Mouse (Mus musculus): ENCODE data around the gene Etv5. TPM values are rescaled to one million over a fixed set of nuclear protein-coding genes. Genes with fewer than 3 reads are reported as not detected.

Etv5 gene
- 17.8 and 20.7 TPM in 2 replicates for polyA plus RNA-seq (2014; fragmentation: Nextera tagmentation; extraction: Ambion mirVana)

GRCm38 (mm10) chr16:22439499-22440177 is at the start of gene Etv5:
TSS of gene Etv5 (minus strand) at chr16:22439719.
- peak; percentile 97 for ATAC-seq
- WGBS = under 1% methylated on average over 63 of the region's 63 CpGs
- Histone ChIP-seq H3K9me3 (replicated peaks; ENCODE audit: control insufficient read depth, low read length) (no peaks in the 10 kb centered on the region), H3K36me3 (ENCODE audit: control insufficient read depth, insufficient read depth, low read length) (no peaks in the 10 kb centered on the region), H3K4me2 (ENCODE audit: low read length) (peak within 1 kb of the TSS; percentile 99), H3K4me3 (ENCODE audit: low read depth, low read length) (peak within 1 kb of the TSS; percentile 67), H3K27me3 (replicated peaks; ENCODE audit: control insufficient read depth, insufficient read depth, low read length) (peaks cover 48% of the 10 kb centered on the region), H3K27ac (ENCODE audit: low read depth, low read length) (peak within 1 kb of the TSS; percentile 39), H3K4me1 (ENCODE audit: control insufficient read depth, insufficient read depth, low read length) (peaks cover 18% of the 10 kb centered on the region), H3K9ac (ENCODE audit: low read length) (peak within 1 kb of the TSS; percentile 66)
- peak; percentile 100 for DNase-seq (ENCODE audit: low spot score)

- no peak for ATAC-seq
- H3K4me1 ChIP-seq (ENCODE audit: control insufficient read depth, insufficient read depth, low read length) = no peaks in the 10 kb centered on the region
- H3K4me3 ChIP-seq (ENCODE audit: low read depth, low read length) = no peak overlapping the region
- no peaks in the 10 kb centered on the region for H3K27me3 ChIP-seq (replicated peaks; ENCODE audit: control insufficient read depth, insufficient read depth, low read length)
- DNase-seq (ENCODE audit: low spot score) = no peak
- H3K27ac ChIP-seq (ENCODE audit: low read depth, low read length) = no peak overlapping the region
- WGBS = 74% methylated on average over 1 of the region's 1 CpGs
- H3K9ac ChIP-seq (ENCODE audit: low read length) = no peak overlapping the region
- H3K36me3 ChIP-seq (ENCODE audit: control insufficient read depth, insufficient read depth, low read length) = no peaks in the 10 kb centered on the region
- H3K9me3 ChIP-seq (replicated peaks; ENCODE audit: control insufficient read depth, low read length) = no peaks in the 10 kb centered on the region
- no peak overlapping the region for H3K4me2 ChIP-seq (ENCODE audit: low read length)
These were observed 44.4 kb upstream of the Etv5 start for GRCm38 (mm10) chr16:22483900-22484299.

- Histone ChIP-seq H3K4me1 (ENCODE audit: control insufficient read depth, insufficient read depth, low read length) (no peaks in the 10 kb centered on the region), H3K4me3 (ENCODE audit: low read depth, low read length) (no peak overlapping the region), H3K9me3 (replicated peaks; ENCODE audit: control insufficient read depth, low read length) (no peaks in the 10 kb centered on the region), H3K4me2 (ENCODE audit: low read length) (no peak overlapping the region), H3K36me3 (ENCODE audit: control insufficient read depth, insufficient read depth, low read length) (no peaks in the 10 kb centered on the region), H3K27ac (ENCODE audit: low read depth, low read length) (no peak overlapping the region), H3K9ac (ENCODE audit: low read length) (no peak overlapping the region), H3K27me3 (replicated peaks; ENCODE audit: control insufficient read depth, insufficient read depth, low read length) (no peaks in the 10 kb centered on the region)
- WGBS = 93% methylated on average over 8 of the region's 8 CpGs
- DNase-seq (ENCODE audit: low spot score) (no peak), ATAC-seq (no peak)
These were observed 39.8 kb upstream of the Etv5 start for GRCm38 (mm10) chr16:22479322-22479721.

GRCm38 (mm10) chr16:22471728-22472127 is 32.2 kb upstream of the Etv5 start:
- H3K9me3 ChIP-seq (replicated peaks; ENCODE audit: control insufficient read depth, low read length) = no peaks in the 10 kb centered on the region
- 83% methylated on average over 2 of the region's 2 CpGs for WGBS
- no peak overlapping the region for H3K4me3 ChIP-seq (ENCODE audit: low read depth, low read length)
- H3K27me3 ChIP-seq (replicated peaks; ENCODE audit: control insufficient read depth, insufficient read depth, low read length) = no peaks in the 10 kb centered on the region
- H3K4me2 ChIP-seq (ENCODE audit: low read length) = no peak overlapping the region
- H3K4me1 ChIP-seq (ENCODE audit: control insufficient read depth, insufficient read depth, low read length) = no peaks in the 10 kb centered on the region
- ATAC-seq (no peak), DNase-seq (ENCODE audit: low spot score) (no peak)
- no peak overlapping the region for H3K27ac ChIP-seq (ENCODE audit: low read depth, low read length)
- no peaks in the 10 kb centered on the region for H3K36me3 ChIP-seq (ENCODE audit: control insufficient read depth, insufficient read depth, low read length)
- H3K9ac ChIP-seq (ENCODE audit: low read length) = no peak overlapping the region

GRCm38 (mm10) chr16:22469385-22469784 is 29.9 kb upstream of the Etv5 start:
- Histone ChIP-seq H3K4me2 (ENCODE audit: low read length) (no peak overlapping the region), H3K4me1 (ENCODE audit: control insufficient read depth, insufficient read depth, low read length) (no peaks in the 10 kb centered on the region)
- WGBS = 83% methylated on average over 11 of the region's 11 CpGs

GRCm38 (mm10) chr16:22467111-22467510 is 27.6 kb upstream of the Etv5 start:
- 95% methylated on average over 2 of the region's 2 CpGs for WGBS

More at GRCm38 (mm10) chr16:22469385-22469784, 29.9 kb upstream of the Etv5 start:
- Histone ChIP-seq H3K36me3 (ENCODE audit: control insufficient read depth, insufficient read depth, low read length) (no peaks in the 10 kb centered on the region), H3K27me3 (replicated peaks; ENCODE audit: control insufficient read depth, insufficient read depth, low read length) (no peaks in the 10 kb centered on the region), H3K27ac (ENCODE audit: low read depth, low read length) (no peak overlapping the region), H3K9me3 (replicated peaks; ENCODE audit: control insufficient read depth, low read length) (no peaks in the 10 kb centered on the region), H3K4me3 (ENCODE audit: low read depth, low read length) (no peak overlapping the region), H3K9ac (ENCODE audit: low read length) (no peak overlapping the region)
- DNase-seq (ENCODE audit: low spot score) = no peak
- ATAC-seq = no peak

GRCm38 (mm10) chr16:22466381-22466780 is 26.9 kb upstream of the Etv5 start:
- H3K27ac ChIP-seq (ENCODE audit: low read depth, low read length) = no peak overlapping the region
- DNase-seq (ENCODE audit: low spot score) (no peak), ATAC-seq (no peak)
- WGBS = 86% methylated on average over 11 of the region's 11 CpGs
- no peaks in the 10 kb centered on the region for H3K36me3 ChIP-seq (ENCODE audit: control insufficient read depth, insufficient read depth, low read length)
- no peak overlapping the region for H3K9ac ChIP-seq (ENCODE audit: low read length)
- H3K4me1 ChIP-seq (ENCODE audit: control insufficient read depth, insufficient read depth, low read length) = no peaks in the 10 kb centered on the region
- H3K27me3 ChIP-seq (replicated peaks; ENCODE audit: control insufficient read depth, insufficient read depth, low read length) = no peaks in the 10 kb centered on the region
- no peaks in the 10 kb centered on the region for H3K9me3 ChIP-seq (replicated peaks; ENCODE audit: control insufficient read depth, low read length)
- H3K4me3 ChIP-seq (ENCODE audit: low read depth, low read length) = no peak overlapping the region
- no peak overlapping the region for H3K4me2 ChIP-seq (ENCODE audit: low read length)

More at GRCm38 (mm10) chr16:22467111-22467510, 27.6 kb upstream of the Etv5 start:
- Histone ChIP-seq H3K4me3 (ENCODE audit: low read depth, low read length) (no peak overlapping the region), H3K9ac (ENCODE audit: low read length) (no peak overlapping the region), H3K27me3 (replicated peaks; ENCODE audit: control insufficient read depth, insufficient read depth, low read length) (no peaks in the 10 kb centered on the region), H3K9me3 (replicated peaks; ENCODE audit: control insufficient read depth, low read length) (no peaks in the 10 kb centered on the region), H3K4me1 (ENCODE audit: control insufficient read depth, insufficient read depth, low read length) (no peaks in the 10 kb centered on the region), H3K36me3 (ENCODE audit: control insufficient read depth, insufficient read depth, low read length) (no peaks in the 10 kb centered on the region), H3K4me2 (ENCODE audit: low read length) (no peak overlapping the region), H3K27ac (ENCODE audit: low read depth, low read length) (no peak overlapping the region)
- ATAC-seq (no peak), DNase-seq (ENCODE audit: low spot score) (no peak)

GRCm38 (mm10) chr16:22462220-22462619 is 22.7 kb upstream of the Etv5 start:
- WGBS = 90% methylated on average over 3 of the region's 3 CpGs
- H3K36me3 ChIP-seq (ENCODE audit: control insufficient read depth, insufficient read depth, low read length) = no peaks in the 10 kb centered on the region
- no peak overlapping the region for H3K27ac ChIP-seq (ENCODE audit: low read depth, low read length)
- H3K9me3 ChIP-seq (replicated peaks; ENCODE audit: control insufficient read depth, low read length) = no peaks in the 10 kb centered on the region
- no peak overlapping the region for H3K9ac ChIP-seq (ENCODE audit: low read length)
- H3K4me3 ChIP-seq (ENCODE audit: low read depth, low read length) = no peak overlapping the region
- ATAC-seq (no peak), DNase-seq (ENCODE audit: low spot score) (no peak)
- no peaks in the 10 kb centered on the region for H3K27me3 ChIP-seq (replicated peaks; ENCODE audit: control insufficient read depth, insufficient read depth, low read length)
- no peaks in the 10 kb centered on the region for H3K4me1 ChIP-seq (ENCODE audit: control insufficient read depth, insufficient read depth, low read length)
- H3K4me2 ChIP-seq (ENCODE audit: low read length) = no peak overlapping the region

GRCm38 (mm10) chr16:22461728-22462127 is 22.2 kb upstream of the Etv5 start:
- DNase-seq (ENCODE audit: low spot score) = no peak
- 85% methylated on average over 6 of the region's 6 CpGs for WGBS
- no peak overlapping the region for H3K4me3 ChIP-seq (ENCODE audit: low read depth, low read length)
- no peaks in the 10 kb centered on the region for H3K4me1 ChIP-seq (ENCODE audit: control insufficient read depth, insufficient read depth, low read length)
- no peaks in the 10 kb centered on the region for H3K27me3 ChIP-seq (replicated peaks; ENCODE audit: control insufficient read depth, insufficient read depth, low read length)
- no peak overlapping the region for H3K9ac ChIP-seq (ENCODE audit: low read length)
- no peak for ATAC-seq
- H3K27ac ChIP-seq (ENCODE audit: low read depth, low read length) = no peak overlapping the region
- no peak overlapping the region for H3K4me2 ChIP-seq (ENCODE audit: low read length)
- H3K9me3 ChIP-seq (replicated peaks; ENCODE audit: control insufficient read depth, low read length) = no peaks in the 10 kb centered on the region
- H3K36me3 ChIP-seq (ENCODE audit: control insufficient read depth, insufficient read depth, low read length) = no peaks in the 10 kb centered on the region

Data from forebrain, embryonic 14.5 days (tissue).